Mouse (Mus musculus) brain, embryonic 18.5 days (tissue): ENCODE data around the gene Lingo1.

Source experiments
- DNase-seq: peaks from one replicate; pipeline ENCODE4 v3.0.0-alpha.2; 2012; ENCODE audit warnings: low read depth, low spot score

The Lingo1 gene

GRCm38 (mm10) chr9:56635121-56635497 is 161.2 kb downstream of the Lingo1 start:
- no peak for DNase-seq

GRCm38 (mm10) chr9:56634406-56635120 is 161.7 kb downstream of the Lingo1 start:
- no peak for DNase-seq

GRCm38 (mm10) chr9:56633449-56634225 is 162.6 kb downstream of the Lingo1 start:
- DNase-seq, result no peak

GRCm38 (mm10) chr9:56630945-56631344 is 165.3 kb downstream of the Lingo1 start:
- no peak for DNase-seq

- no peak for DNase-seq
Measured at GRCm38 (mm10) chr9:56629674-56630397, 166.4 kb downstream of the Lingo1 start.

- no peak for DNase-seq
Measured at GRCm38 (mm10) chr9:56627295-56627694, 169.0 kb downstream of the Lingo1 start.

GRCm38 (mm10) chr9:56624923-56625322 is 171.3 kb downstream of the Lingo1 start:
- no peak for DNase-seq

GRCm38 (mm10) chr9:56623361-56623760 is 172.9 kb downstream of the Lingo1 start:
- DNase-seq, result no peak

GRCm38 (mm10) chr9:56622761-56623160 is 173.5 kb downstream of the Lingo1 start:
- no peak for DNase-seq

GRCm38 (mm10) chr9:56620512-56621371 is 175.5 kb downstream of the Lingo1 start:
- no peak for DNase-seq

- no peak for DNase-seq
Measured at GRCm38 (mm10) chr9:56619715-56620114, 176.6 kb downstream of the Lingo1 start.

GRCm38 (mm10) chr9:56618660-56619059 is 177.6 kb downstream of the Lingo1 start:
- DNase-seq, result no peak

- no peak for DNase-seq
Measured at GRCm38 (mm10) chr9:56616061-56616460, 180.2 kb downstream of the Lingo1 start.

GRCm38 (mm10) chr9:56612798-56613183 is 183.5 kb downstream of the Lingo1 start:
- DNase-seq, result no peak

- DNase-seq, result no peak
Measured at GRCm38 (mm10) chr9:56611912-56612797, 184.1 kb downstream of the Lingo1 start.

- no peak for DNase-seq
Measured at GRCm38 (mm10) chr9:56610955-56611354, 185.3 kb downstream of the Lingo1 start.

- DNase-seq, result no peak
Measured at GRCm38 (mm10) chr9:56610466-56610865, 185.8 kb downstream of the Lingo1 start.

- DNase-seq, result no peak
Measured at GRCm38 (mm10) chr9:56609486-56609885, 186.8 kb downstream of the Lingo1 start.

- DNase-seq, result no peak
Measured at GRCm38 (mm10) chr9:56608691-56609351, 187.4 kb downstream of the Lingo1 start.
